Mouse (Mus musculus) adrenal gland, adult 8-10 months (tissue): ENCODE data around the gene Kif24. TPM values are rescaled to one million over a fixed set of nuclear protein-coding genes. Genes with fewer than 3 reads are reported as not detected.

ENCODE experiments used
- DNase-seq: peaks from one replicate; pipeline ENCODE4 v3.0.0; 2022
- total RNA-seq, 4 experiments: library from RNA; stranded (reverse); gene quantifications; 2 replicates each; pipeline ENCODE4 v1.2.4; 2022

The Kif24 gene
- total RNA-seq, 4 experiments from 2014 or later: 1.5 to 3.2 (median 2.0) TPM

GRCm38 (mm10) chr4:41346011-41346410 lies 118.7 kb downstream of the Kif24 start:
- no peak for DNase-seq

GRCm38 (mm10) chr4:41340912-41341550 lies 123.7 kb downstream of the Kif24 start:
- no peak for DNase-seq

Other genes with a start within 250 kb of the Kif24 start
- gene Ubap2, start 189.7 kb downstream of the Kif24 start, total RNA-seq: 10 to 100 TPM; 35.0 to 49.3 (median 40.2) TPM
- 10 to 100 TPM; 46.6 to 55.3 (median 48.8) TPM for gene Dcaf12, start 150.0 kb downstream of the Kif24 start, total RNA-seq
- 10 to 100 TPM; 47.8 to 55.8 (median 50.8) TPM for gene Ubap1, start 115.9 kb downstream of the Kif24 start, total RNA-seq
- gene Nudt2, start 264 bp upstream of the Kif24 start, total RNA-seq: 10 to 100 TPM; 28.0 to 34.1 (median 32.0) TPM
- 10 to 100 TPM in 3 of 4 experiments, 1 to 10 TPM in 1; 9.1 to 13.8 (median 10.6) TPM for gene AI464131, start 38.2 kb upstream of the Kif24 start, total RNA-seq
- under 1 TPM in 2 of 4 experiments, not detected in 2; 0.38 to 0.68 TPM for gene 1110017D15Rik, start 52.4 kb upstream of the Kif24 start, total RNA-seq
- gene Fam219a, start 104.7 kb upstream of the Kif24 start, total RNA-seq: 10 to 100 TPM; 21.1 to 33.4 (median 27.0) TPM
- under 1 TPM in 3 of 4 experiments, not detected in 1; 0.49 to 0.94 (median 0.86) TPM for gene Dnaic1, start 104.9 kb upstream of the Kif24 start, total RNA-seq
- gene Enho, start 175.4 kb upstream of the Kif24 start, total RNA-seq: 1 to 10 TPM; 3.8 to 5.6 (median 4.9) TPM
- gene Cntfr, start 232.2 kb upstream of the Kif24 start, total RNA-seq: 10 to 100 TPM; 41.4 to 50.9 (median 48.4) TPM
- gene Il11ra1, start 235.1 kb upstream of the Kif24 start, total RNA-seq: 100 to 1,000 TPM in 2 of 4 experiments, 10 to 100 TPM in 2; 81.8 to 130 (median 112) TPM
- gene Rpp25l, start 248.6 kb upstream of the Kif24 start, total RNA-seq: 10 to 100 TPM; 35.0 to 44.4 (median 41.8) TPM